8 mouse cellular contexts compared by ENCODE assay signal in genomic region chr17:34899053-34899889, GRCm38 (mm10). TPM values are rescaled to one million over a fixed set of nuclear protein-coding genes. Genes with fewer than 3 reads are reported as not detected.
DNase-seq lines count a peak whose midpoint lies in the region; ATAC-seq lines count a peak whose summit lies in the region.
"Had no signal": no experiment of that assay in that cellular context is flagged by ENCODE, and none has a peak within 500 bp of the region (broad histone marks: within the 10 kb centered on the region; RNA-seq: fewer than 3 reads in every experiment).

No protein-coding gene starts in this region.

- H3K4me2 ChIP-seq in heart, embryonic 14.5 days (ENCODE audit: low read length), result peak overlapping the region; percentile 92

- no peaks in the 10 kb centered on the region for H3K9me3 ChIP-seq in heart, embryonic 14.5 days (ENCODE audit: control insufficient read depth, low read length)

- under 1% methylated on average over 37 of the region's 45 CpGs for WGBS in heart, embryonic 14.5 days

- H3K27ac ChIP-seq in heart, embryonic 14.5 days (replicated peaks in 1 of 2; ENCODE audit: control insufficient read depth in 1 of 2, insufficient read depth in 1 of 2, low read depth in 2 of 2, low read length in 2 of 2), result peak overlapping the region; percentile 24 to 94

- peak overlapping the region; percentile 94 for H3K9ac ChIP-seq in heart, embryonic 14.5 days (ENCODE audit: low read length)

- no peak for ATAC-seq in heart, embryonic 14.5 days (ENCODE audit: insufficient number of reproducible peaks, insufficient read depth, low FRiP score, low read depth)

- peak overlapping the region; percentile 64 to 71 for H3K4me3 ChIP-seq in heart, embryonic 14.5 days (ENCODE audit: control insufficient read depth in 1 of 2, insufficient read depth in 1 of 2, low read depth in 1 of 2, low read length in 2 of 2)

- peaks cover 4 to 29% of the 10 kb centered on the region in 2 experiments for H3K4me1 ChIP-seq in heart, embryonic 14.5 days (ENCODE audit: control insufficient read depth in 2 of 2, insufficient read depth in 2 of 2, low read length in 2 of 2)

- peak; percentile 52 for DNase-seq in CD4-positive, CD25-positive, alpha-beta regulatory T cell, adult 2 months (ENCODE audit: low read depth, low spot score)
- DNase-seq in MN1 (ENCODE audit: low spot score), result peak; percentile 30
- DNase-seq in embryo, embryonic 10 days (ENCODE audit: low spot score), result peak; percentile 37
- DNase-seq in kidney, postnatal 36 days, result peak; percentile 39 to 69
- DNase-seq in lung, postnatal 25 days (ENCODE audit: low spot score), result peak; percentile 28
- DNase-seq in spleen, postnatal 36 days (ENCODE audit: low spot score in 2 of 2), result peak; percentile 34 to 46

- H3K27me3 ChIP-seq in heart, embryonic 14.5 days (ENCODE audit: control insufficient read depth, insufficient read depth, low read length), result no peaks in the 10 kb centered on the region

- peaks cover 40% of the 10 kb centered on the region for H3K36me3 ChIP-seq in heart, embryonic 14.5 days (ENCODE audit: control insufficient read depth, insufficient read depth, low read length)

RNA-seq across cellular contexts. Expression of gene Ehmt2, which starts 1.0 kb away (rescaled TPM):
- polyA plus RNA-seq in heart, embryonic 14.5 days (2014; fragmentation: Nextera tagmentation; extraction: Ambion mirVana), result 31.4 and 35.2 TPM in 2 replicates

RNA-seq across cellular contexts. Expression of gene C2, which starts 1.2 kb away (rescaled TPM):
- 1.0 and 1.2 TPM in 2 replicates for polyA plus RNA-seq in heart, embryonic 14.5 days (2014; fragmentation: Nextera tagmentation; extraction: Ambion mirVana)

RNA-seq across cellular contexts. Expression of gene Slc44a4, which starts 15.0 kb away (rescaled TPM):
- polyA plus RNA-seq in heart, embryonic 14.5 days (2014; fragmentation: Nextera tagmentation; extraction: Ambion mirVana), result not detected in 2 replicates

RNA-seq across cellular contexts. Expression of gene Gm20547, which starts 17.4 kb away (rescaled TPM):
- not detected in 2 replicates for polyA plus RNA-seq in heart, embryonic 14.5 days (2014; fragmentation: Nextera tagmentation; extraction: Ambion mirVana)
- polyA plus RNA-seq: gonadal fat pad, adult 2 months had no signal

RNA-seq across cellular contexts. Expression of gene Zbtb12, which starts 20.0 kb away (rescaled TPM):
- 0.38 and 0.53 TPM in 2 replicates for polyA plus RNA-seq in heart, embryonic 14.5 days (2014; fragmentation: Nextera tagmentation; extraction: Ambion mirVana)
